Mouse (Mus musculus) left cerebral cortex, adult 6 months (tissue): Measurements from ENCODE around the gene Prdx4. TPM values are rescaled to one million over a fixed set of nuclear protein-coding genes. Genes with fewer than 3 reads are reported as not detected.

Experiments
- long read RNA-seq, 2 experiments: library from polyadenylated mRNA; unstranded; transcript quantifications; one replicate each; pipeline ENCODE4 v2.0.0; 2019 to 2020
- polyA plus RNA-seq: library from polyadenylated mRNA; unstranded; fragments of <200 nt; fragmentation: Nextera tagmentation; gene quantifications from 2 replicates; pipeline ENCODE4 v1.2.3, GENCODE M21; 2021

The Prdx4 gene
- 66.4 and 73.3 TPM in 2 replicates for polyA plus RNA-seq
- long read RNA-seq, experiment 1, transcript Prdx4-201 (7 exons, 990 nt), result major isoform, 27 of 30 reads
- long read RNA-seq, experiment 1, partial matches to known transcripts, result 1 of 30 reads
- long read RNA-seq, experiment 1, other reads (novel, unspliced or antisense), result 1 of 30 reads
- long read RNA-seq, experiment 2, transcript Prdx4-201 (7 exons, 990 nt), result major isoform, 68 of 71 reads
- long read RNA-seq, experiment 2, partial matches to known transcripts, result 0 of 71 reads
- long read RNA-seq, experiment 2, other reads (novel, unspliced or antisense), result 2 of 71 reads

DNA sequence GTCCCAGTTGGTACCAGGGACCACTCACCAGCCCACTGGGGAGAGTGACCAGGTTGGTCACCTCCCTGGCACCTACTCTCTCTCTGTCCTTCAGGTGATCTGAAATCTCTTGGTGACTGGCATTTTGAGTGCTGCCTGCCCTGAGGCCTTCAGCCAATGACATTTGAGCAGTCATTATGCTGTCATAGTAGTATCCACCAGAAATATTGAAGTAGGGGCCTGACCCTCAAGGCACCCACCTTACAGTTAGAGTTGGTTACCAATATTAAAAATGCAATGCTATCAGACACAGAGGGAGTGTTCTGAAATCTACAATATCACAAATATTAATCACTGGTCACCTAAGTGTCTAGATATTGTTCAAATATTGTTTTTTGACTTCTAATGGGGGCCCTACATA is at the start of gene Prdx4:
Gene Prdx4, minus strand, starts transcription at position 101 of the 400 bp plus-strand sequence.

Other genes starting within 250 kb of the Prdx4 start
- not detected in 2 replicates for gene Magea2, start 247.1 kb downstream of the Prdx4 start, polyA plus RNA-seq
- gene Cldn34b2, start 212.3 kb downstream of the Prdx4 start, polyA plus RNA-seq, result not detected in 2 replicates
- gene Sat1, start 124.3 kb downstream of the Prdx4 start, polyA plus RNA-seq, result 105 and 132 TPM in 2 replicates
- gene Acot9, start 78.3 kb downstream of the Prdx4 start, polyA plus RNA-seq, result 22.8 and 28.8 TPM in 2 replicates